Mouse (Mus musculus) 3T3-L1 (cell line): ENCODE data around the gene Gatad2a.
A peak's percentile ranks its signal among the peaks of the same experiment; 100 is the strongest.

Source experiments
- DNase-seq: peaks from one replicate; pipeline ENCODE4 v3.0.0-alpha.2; 2015; ENCODE audit warnings: low read depth, low spot score

The Gatad2a gene

DNA sequence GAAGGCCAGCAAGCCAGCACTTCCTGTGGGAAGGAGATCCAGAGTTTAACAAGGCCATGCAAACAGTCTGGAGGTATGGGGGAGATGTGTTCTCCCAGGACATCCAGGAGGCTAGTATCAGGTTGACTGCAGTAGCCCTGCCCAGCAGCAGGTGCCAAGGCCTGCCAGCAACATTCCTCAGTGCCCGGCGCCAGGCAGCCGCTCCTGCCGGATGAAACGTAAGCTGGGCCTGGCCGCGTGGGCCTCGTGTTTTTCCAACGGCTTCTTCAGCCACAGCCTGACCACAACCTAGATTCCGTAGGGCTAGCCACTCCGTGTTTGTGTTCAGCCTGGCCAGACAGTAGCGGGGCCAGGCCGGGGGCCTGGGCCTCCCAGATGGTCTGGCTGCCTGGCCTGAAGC is 121.5 kb downstream of the Gatad2a start:
- peak; percentile 22 for DNase-seq

GRCm38 (mm10) chr8:69874155-69874554 is 122.0 kb downstream of the Gatad2a start:
- DNase-seq, result peak; percentile 90

DNA sequence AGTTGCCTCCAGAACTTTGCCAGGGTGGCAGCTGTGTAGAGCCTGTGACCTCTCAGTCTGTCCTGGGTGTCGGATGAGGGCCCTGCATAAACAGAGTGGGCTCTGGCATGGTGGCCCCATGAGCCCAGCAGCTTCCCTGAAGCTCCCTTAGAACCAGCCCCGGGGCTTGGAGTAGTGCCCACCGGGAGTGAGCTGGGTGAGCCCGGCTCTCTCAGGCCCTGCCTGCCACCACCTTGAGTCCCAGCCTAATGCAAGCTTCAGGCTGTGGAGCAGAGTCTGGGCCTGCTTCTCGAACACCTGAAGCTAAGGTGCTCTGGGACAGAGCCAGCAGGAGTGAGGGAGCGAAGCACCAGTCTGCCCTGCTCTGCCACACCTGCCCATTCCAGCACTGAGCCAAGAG is 125.3 kb downstream of the Gatad2a start:
- no peak for DNase-seq

- no peak for DNase-seq
Measured at GRCm38 (mm10) chr8:69870003-69870765, 126.0 kb downstream of the Gatad2a start.

DNA sequence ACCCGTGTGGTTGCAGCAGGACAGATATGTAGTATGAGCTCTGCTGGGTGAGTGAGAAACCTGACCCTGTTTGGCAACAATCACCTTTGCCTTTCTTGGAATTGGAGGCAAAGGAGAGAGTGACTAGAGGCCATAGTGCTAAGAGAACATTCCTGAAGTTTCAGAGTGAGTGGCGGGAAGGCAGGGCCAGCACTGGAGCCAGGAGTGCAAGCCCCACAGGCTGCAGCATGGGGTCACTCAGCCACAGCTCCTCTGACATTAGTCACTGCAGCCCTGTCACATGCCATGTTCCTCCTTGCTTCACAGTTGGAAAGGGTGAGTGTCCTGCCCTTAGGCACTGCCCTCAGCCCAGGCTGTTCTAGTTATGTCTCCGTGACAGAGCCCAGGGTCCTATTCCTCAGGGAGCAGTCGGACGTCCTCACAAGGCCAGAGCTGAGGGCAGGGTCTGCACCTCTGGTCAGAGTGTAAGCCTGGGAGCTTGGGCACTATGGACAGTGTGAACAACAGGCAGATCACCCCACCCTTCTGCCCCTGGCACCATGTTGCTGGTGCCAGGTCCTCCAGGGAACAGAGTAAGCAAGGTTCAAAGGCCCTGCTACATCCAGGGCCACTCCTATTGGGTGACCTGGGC is 128.4 kb downstream of the Gatad2a start:
- DNase-seq, result peak; percentile 69

DNA sequence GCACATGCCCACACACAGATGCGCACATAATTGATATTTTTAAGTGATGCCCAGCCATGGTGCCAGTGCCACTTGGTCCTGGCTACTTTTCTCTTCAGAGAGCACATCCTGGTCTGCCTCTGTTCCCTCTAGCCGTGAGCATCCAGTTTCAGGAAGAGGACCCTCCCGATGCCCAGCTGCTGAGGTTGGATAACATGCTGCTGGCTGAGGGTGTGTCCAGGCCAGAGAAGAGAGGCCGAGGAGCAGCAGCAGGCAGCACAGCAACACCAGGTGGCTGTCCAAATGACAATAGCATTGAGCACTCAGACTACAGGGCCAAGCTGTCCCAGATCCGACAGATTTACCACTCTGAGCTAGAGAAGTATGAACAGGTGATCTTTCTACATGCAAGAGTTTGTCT is 132.0 kb downstream of the Gatad2a start:
- no peak for DNase-seq

DNA sequence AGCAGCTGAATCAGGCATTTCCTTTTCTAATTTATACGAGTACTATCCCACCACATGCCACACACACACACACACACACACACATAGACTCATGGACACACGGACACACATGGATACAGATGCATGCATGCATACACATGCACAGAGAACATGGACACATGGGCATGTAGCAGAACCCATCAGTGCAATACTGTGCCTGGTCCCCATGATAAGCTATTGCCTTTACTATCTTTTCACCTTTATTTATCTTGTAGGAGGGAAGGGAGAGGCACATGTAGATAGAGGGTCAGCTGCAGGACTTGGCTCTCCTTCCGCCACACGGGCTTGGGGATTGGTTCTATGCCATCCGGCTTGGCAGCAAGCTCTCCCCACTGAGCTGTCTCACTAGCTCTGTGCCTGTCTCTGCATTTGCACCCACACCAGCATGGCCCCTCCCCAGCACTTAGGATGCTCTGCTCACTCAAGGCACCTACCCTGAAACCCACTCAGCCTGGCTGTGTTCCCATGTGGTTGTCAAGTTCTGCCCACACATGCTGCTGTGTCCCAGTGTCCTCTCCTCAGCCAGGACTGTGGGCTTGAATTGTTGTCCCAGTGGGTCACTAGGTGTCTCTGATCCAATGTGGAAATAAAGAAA is 132.7 kb downstream of the Gatad2a start:
- no peak for DNase-seq

- no peak for DNase-seq
Measured at GRCm38 (mm10) chr8:69861251-69861650, 134.9 kb downstream of the Gatad2a start.

DNA sequence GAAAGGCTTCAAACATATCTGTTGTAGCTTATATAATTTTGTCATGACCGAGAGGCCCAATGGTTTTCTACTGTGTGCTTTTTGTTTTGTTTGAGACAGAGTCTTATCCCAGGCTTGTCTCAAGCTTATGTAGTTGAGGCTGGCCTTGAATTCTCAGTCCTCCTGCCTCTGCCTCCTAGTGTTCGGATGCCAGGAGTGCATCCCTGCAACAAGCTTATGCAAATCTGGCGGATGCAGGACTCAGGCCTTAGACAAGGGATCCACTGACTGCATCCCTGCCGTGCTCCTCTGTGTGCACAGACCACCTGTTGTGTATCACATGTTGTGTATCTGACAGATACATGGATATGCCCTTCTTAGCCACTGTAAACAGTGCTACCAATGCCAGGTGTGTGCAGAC is 135.4 kb downstream of the Gatad2a start:
- peak; percentile 46 for DNase-seq
